Mouse (Mus musculus) ES-E14 (cell line): ENCODE measurements at regions not wholly inside any gene's neighbourhood (a gene's known extent, or its start where the extent isn't known, plus 50 kb on each side); places are given as distances from the start of the nearest gene placed in this dataset.

ENCODE experiments used
- DNase-seq: peaks from one replicate; pipeline ENCODE4 v3.0.0-alpha.2; 2013; ENCODE audit warnings: low read depth, low spot score
- H3K27ac ChIP-seq: 2 replicates; pipeline ENCODE4 v1.5.1; 2012; ENCODE audit warnings: low read depth, mild to moderate bottlenecking, low read length, moderate library complexity, mixed read lengths; ENCODE audit not compliant: poor library complexity, insufficient read depth, severe bottlenecking
- H3K36me3 ChIP-seq: 2 replicates; pipeline ENCODE4 v1.6.1; 2012; ENCODE audit warnings: mild to moderate bottlenecking, low read length, moderate library complexity, mixed read lengths; ENCODE audit not compliant: control insufficient read depth, poor library complexity, insufficient read depth, severe bottlenecking
- H3K4me1 ChIP-seq, 2 experiments: fragments of 150-350 bp in 1 of 2; sonication (generic) in 1 of 2; 2 replicates each; pipeline ENCODE4 v1.6.1; 2012; ENCODE audit warnings: low read length in 2 of 2, mild to moderate bottlenecking in 1 of 2, mixed read lengths in 1 of 2; ENCODE audit not compliant: control insufficient read depth in 2 of 2, insufficient read depth in 2 of 2, poor library complexity in 1 of 2
- H3K4me3 ChIP-seq, 2 experiments: fragments of 150-350 bp in 1 of 2; sonication (generic) in 1 of 2; 2 replicates each; pipeline ENCODE4 v1.5.1; 2012; ENCODE audit warnings: low read length in 2 of 2, low read depth in 1 of 2, mild to moderate bottlenecking in 1 of 2, mixed read lengths in 1 of 2; ENCODE audit not compliant: insufficient read depth in 1 of 2, poor library complexity in 1 of 2, severe bottlenecking in 1 of 2
- H3K9ac ChIP-seq: 2 replicates; pipeline ENCODE4 v1.6.1; 2012; ENCODE audit warnings: low read depth, mild to moderate bottlenecking, low read length, mixed read lengths; ENCODE audit not compliant: poor library complexity, insufficient read depth, severe bottlenecking
- H3K9me3 ChIP-seq: fragments of 150-350 bp; sonication (generic); 2 replicates; pipeline ENCODE4 v1.6.1; 2012; ENCODE audit warnings: low read depth, mild to moderate bottlenecking, low read length; ENCODE audit not compliant: control insufficient read depth, insufficient read depth
- CHD2 ChIP-seq: IDR thresholded peaks from 2 replicates; pipeline ENCODE4 v1.6.1; 2014; ENCODE audit warnings: mild to moderate bottlenecking, low read depth, low read length, inconsistent platforms
- HCFC1 ChIP-seq: IDR thresholded peaks from 2 replicates; pipeline ENCODE4 v1.6.1; 2012; ENCODE audit warnings: low read length, inconsistent platforms, borderline replicate concordance; ENCODE audit not compliant: insufficient read depth
- MAFK ChIP-seq: IDR thresholded peaks from 2 replicates; pipeline ENCODE4 v1.6.1; 2014; ENCODE audit warnings: mild to moderate bottlenecking, low read depth, low read length, inconsistent platforms; ENCODE audit not compliant: insufficient read depth
- ZC3H11A ChIP-seq: IDR thresholded peaks from 2 replicates; pipeline ENCODE4 v1.6.1; 2012; ENCODE audit warnings: low read depth, mild to moderate bottlenecking, inconsistent platforms, low read length, borderline replicate concordance
- ZNF384 ChIP-seq: IDR thresholded peaks from 2 replicates; pipeline ENCODE4 v1.6.1; 2012; ENCODE audit warnings: low read depth, low read length, inconsistent platforms
- in situ Hi-C, 2 experiments: fragments of 600-800 bp; cut with MboI; formaldehyde crosslinking; loops; one replicate each; pipeline ENCODE4 v1.15.1; 2025; ENCODE audit warnings: low sequenced_read_pairs in 2 of 2, inconsistent platforms in 1 of 2; ENCODE audit not compliant: unreplicated experiment in 2 of 2

- TF ChIP-seq MAFK (no peak), HCFC1 (no peak), CHD2 (no peak), ZC3H11A (no peak), ZNF384 (no peak)
- Histone ChIP-seq H3K4me3 (no peak overlapping the region), H3K9ac (no peak overlapping the region), H3K9me3 (no peaks in the 10 kb centered on the region), H3K27ac (no peak overlapping the region), H3K4me1 (no peaks in the 10 kb centered on the region), H3K36me3 (no peaks in the 10 kb centered on the region)
- DNase-seq = no peak
- in situ Hi-C loops = no loop called here
Measured at GRCm38 (mm10) chr12:28047989-28048388, 504.2 kb downstream of the Dcdc2c start.

DNA sequence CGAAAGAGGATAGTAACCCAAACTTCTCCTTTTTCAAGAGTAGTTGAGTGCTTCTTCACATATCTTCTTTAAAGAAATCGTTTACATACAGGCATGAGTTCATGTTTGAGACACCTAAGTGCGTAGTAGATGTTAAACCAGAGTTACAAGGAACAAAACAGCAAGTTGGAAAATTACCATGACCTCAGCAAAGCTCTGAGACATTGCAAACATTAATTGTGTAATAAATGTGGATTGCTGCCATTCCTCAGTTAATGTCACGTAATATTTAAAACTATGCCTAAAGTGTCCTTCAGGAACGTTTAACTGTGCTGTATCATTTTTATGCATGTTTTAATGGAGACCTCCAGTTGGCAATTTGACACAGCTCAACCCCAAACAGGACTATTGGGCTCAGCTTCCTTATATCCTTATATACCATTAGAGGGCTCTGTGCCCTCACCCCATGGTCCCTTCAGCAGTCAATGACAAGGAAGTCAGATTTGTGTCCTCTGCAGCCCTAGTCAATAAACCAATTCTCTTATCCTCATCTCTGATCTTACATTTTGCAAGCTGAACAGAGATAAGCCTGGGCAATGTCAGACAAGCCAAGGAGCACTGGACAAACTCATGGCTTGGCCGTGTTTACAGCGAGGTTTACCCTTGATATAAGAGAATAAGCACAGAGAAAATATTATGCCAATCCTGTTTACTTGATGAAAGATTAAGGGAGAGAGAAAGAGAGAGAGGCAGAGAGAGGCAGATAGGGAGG is 513.9 kb downstream of the Dcdc2c start:
- no peaks in the 10 kb centered on the region for H3K9me3 ChIP-seq
- no peak overlapping the region for H3K4me3 ChIP-seq
- no peaks in the 10 kb centered on the region for H3K4me1 ChIP-seq
- TF ChIP-seq MAFK (no peak), HCFC1 (no peak), ZNF384 (no peak), ZC3H11A (no peak), CHD2 (no peak)
- no peak overlapping the region for H3K27ac ChIP-seq
- in situ Hi-C loops = no loop called here
- no peak for DNase-seq
- H3K36me3 ChIP-seq = no peaks in the 10 kb centered on the region
- no peak overlapping the region for H3K9ac ChIP-seq

DNA sequence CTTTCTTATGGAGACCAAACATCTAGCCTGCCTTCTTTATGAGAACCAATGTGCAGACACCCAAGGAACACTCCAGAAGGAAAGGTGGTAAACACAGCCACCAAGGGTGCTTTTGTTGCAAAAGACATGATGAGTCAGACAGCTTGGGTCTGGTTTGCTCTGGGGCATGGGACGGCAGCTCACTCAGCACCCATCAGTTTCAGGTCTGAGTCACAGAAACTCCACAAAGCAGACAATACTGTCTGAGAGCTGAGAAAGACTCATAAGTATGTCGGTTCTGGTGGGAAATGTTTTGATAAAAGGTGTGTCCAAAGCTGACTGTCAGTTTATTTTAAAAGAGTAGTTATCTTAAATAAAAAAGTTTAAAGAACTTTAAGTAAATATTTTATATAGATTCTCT is 553.0 kb downstream of the Dcdc2c start:
- TF ChIP-seq MAFK (no peak), ZC3H11A (no peak), CHD2 (no peak), HCFC1 (no peak), ZNF384 (no peak)
- in situ Hi-C loops = no loop called here

DNA sequence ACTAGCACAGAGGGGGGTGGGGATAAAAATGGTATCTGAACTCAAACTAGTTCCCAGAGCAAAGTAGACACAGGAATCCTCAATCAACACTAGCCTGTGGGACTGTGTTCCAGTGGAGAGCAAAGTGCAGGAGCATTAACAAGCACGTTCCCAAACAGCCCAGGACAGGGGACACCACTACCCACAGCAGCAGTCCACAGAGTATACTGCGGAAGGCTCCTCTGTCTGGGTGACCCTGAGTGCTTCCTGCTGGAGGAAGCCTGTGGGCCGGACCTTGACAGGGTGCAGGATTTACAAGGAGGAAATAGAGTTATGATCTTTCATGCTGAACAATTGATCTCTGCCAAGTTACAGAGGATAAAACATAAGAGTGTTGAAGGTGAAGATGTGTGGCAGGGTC is 560.0 kb downstream of the Dcdc2c start:
- H3K27ac ChIP-seq = no peak overlapping the region
- no peaks in the 10 kb centered on the region for H3K9me3 ChIP-seq
- no peak overlapping the region for H3K4me3 ChIP-seq
- no peaks in the 10 kb centered on the region for H3K36me3 ChIP-seq
- DNase-seq = no peak
- no peak overlapping the region for H3K9ac ChIP-seq
- in situ Hi-C loops = no loop called here
- H3K4me1 ChIP-seq = no peaks in the 10 kb centered on the region
- no peak for TF ChIP-seq ZC3H11A
- TF ChIP-seq ZNF384 = no peak
- TF ChIP-seq MAFK = no peak
- no peak for TF ChIP-seq CHD2
- TF ChIP-seq HCFC1 = no peak

More for the DNA sequence above, 553.0 kb downstream of the Dcdc2c start:
- no peak overlapping the region for H3K27ac ChIP-seq
- H3K4me3 ChIP-seq = no peak overlapping the region
- no peaks in the 10 kb centered on the region for H3K4me1 ChIP-seq
- H3K9ac ChIP-seq = no peak overlapping the region
- no peaks in the 10 kb centered on the region for H3K36me3 ChIP-seq
- no peaks in the 10 kb centered on the region for H3K9me3 ChIP-seq
- no peak for DNase-seq
